Mouse (Mus musculus): ENCODE results near the gene Arhgef39.

The Arhgef39 gene

GRCm38 (mm10) chr4:43466872-43467271 lies 32.6 kb downstream of the Arhgef39 start:
- Histone ChIP-seq H3K36me3 (ENCODE audit: insufficient read depth, low read length) (no peaks in the 10 kb centered on the region), H3K4me3 (replicated peaks; ENCODE audit: low read length) (no peak overlapping the region), H3K4me1 (replicated peaks; ENCODE audit: low read depth, low read length) (no peaks in the 10 kb centered on the region), H3K9me3 (ENCODE audit: low read length) (no peaks in the 10 kb centered on the region), H3K27me3 (ENCODE audit: insufficient read depth, low read length) (peaks cover 2% of the 10 kb centered on the region)
- no peak for TF ChIP-seq POU5F1 (IDR thresholded peaks at IDR 0.05; ENCODE audit: borderline replicate concordance, low read length)
- no peak for TF ChIP-seq NANOG (IDR thresholded peaks at IDR 0.05; ENCODE audit: borderline replicate concordance, low read length)
- no peak for TF ChIP-seq CTCF (conservative IDR thresholded peaks at IDR 0.05; ENCODE audit: low read length)

GRCm38 (mm10) chr4:43465935-43466334 lies 33.6 kb downstream of the Arhgef39 start:
- peaks cover 2% of the 10 kb centered on the region for H3K27me3 ChIP-seq (ENCODE audit: insufficient read depth, low read length)
- H3K36me3 ChIP-seq (ENCODE audit: insufficient read depth, low read length), result no peaks in the 10 kb centered on the region
- no peaks in the 10 kb centered on the region for H3K4me1 ChIP-seq (replicated peaks; ENCODE audit: low read depth, low read length)
- no peak for TF ChIP-seq NANOG (IDR thresholded peaks at IDR 0.05; ENCODE audit: borderline replicate concordance, low read length)
- no peak for TF ChIP-seq CTCF (conservative IDR thresholded peaks at IDR 0.05; ENCODE audit: low read length)
- no peak for TF ChIP-seq POU5F1 (IDR thresholded peaks at IDR 0.05; ENCODE audit: borderline replicate concordance, low read length)
- H3K9me3 ChIP-seq (ENCODE audit: low read length), result no peaks in the 10 kb centered on the region
- no peak overlapping the region for H3K4me3 ChIP-seq (replicated peaks; ENCODE audit: low read length)

GRCm38 (mm10) chr4:43463102-43463501 lies 36.4 kb downstream of the Arhgef39 start:
- Histone ChIP-seq H3K27me3 (ENCODE audit: insufficient read depth, low read length) (peaks cover 10% of the 10 kb centered on the region; the same call in 1 of the 2 replicates), H3K36me3 (ENCODE audit: insufficient read depth, low read length) (no peaks in the 10 kb centered on the region), H3K9me3 (ENCODE audit: low read length) (peaks cover 8% of the 10 kb centered on the region), H3K4me1 (replicated peaks; ENCODE audit: low read depth, low read length) (no peaks in the 10 kb centered on the region), H3K4me3 (replicated peaks; ENCODE audit: low read length) (no peak overlapping the region)
- TF ChIP-seq POU5F1 (IDR thresholded peaks at IDR 0.05; ENCODE audit: borderline replicate concordance, low read length) (no peak), CTCF (conservative IDR thresholded peaks at IDR 0.05; ENCODE audit: low read length) (no peak), NANOG (IDR thresholded peaks at IDR 0.05; ENCODE audit: borderline replicate concordance, low read length) (no peak)

GRCm38 (mm10) chr4:43457124-43457523 lies 42.4 kb downstream of the Arhgef39 start:
- H3K4me1 ChIP-seq (replicated peaks; ENCODE audit: low read depth, low read length), result peaks cover 26% of the 10 kb centered on the region
- peaks cover 51% of the 10 kb centered on the region for H3K27me3 ChIP-seq (ENCODE audit: insufficient read depth, low read length)
- no peak overlapping the region for H3K4me3 ChIP-seq (replicated peaks; ENCODE audit: low read length)
- peaks cover 8% of the 10 kb centered on the region for H3K9me3 ChIP-seq (ENCODE audit: low read length)
- no peaks in the 10 kb centered on the region for H3K36me3 ChIP-seq (ENCODE audit: insufficient read depth, low read length)
- no peak for TF ChIP-seq NANOG (IDR thresholded peaks at IDR 0.05; ENCODE audit: borderline replicate concordance, low read length)
- TF ChIP-seq POU5F1 (IDR thresholded peaks at IDR 0.05; ENCODE audit: borderline replicate concordance, low read length), result no peak
- TF ChIP-seq CTCF (conservative IDR thresholded peaks at IDR 0.05; ENCODE audit: low read length), result no peak

- H3K27me3 ChIP-seq (ENCODE audit: insufficient read depth, low read length), result peaks cover 58% of the 10 kb centered on the region
- no peaks in the 10 kb centered on the region for H3K36me3 ChIP-seq (ENCODE audit: insufficient read depth, low read length)
- peaks cover 26% of the 10 kb centered on the region for H3K4me1 ChIP-seq (replicated peaks; ENCODE audit: low read depth, low read length)
- H3K4me3 ChIP-seq (replicated peaks; ENCODE audit: low read length), result no peak overlapping the region
- peaks cover 10% of the 10 kb centered on the region for H3K9me3 ChIP-seq (ENCODE audit: low read length)
- TF ChIP-seq NANOG (IDR thresholded peaks at IDR 0.05; ENCODE audit: borderline replicate concordance, low read length) (no peak), CTCF (conservative IDR thresholded peaks at IDR 0.05; ENCODE audit: low read length) (no peak), POU5F1 (IDR thresholded peaks at IDR 0.05; ENCODE audit: borderline replicate concordance, low read length) (no peak)
These were observed 43.0 kb downstream of the Arhgef39 start for GRCm38 (mm10) chr4:43456470-43456869.

GRCm38 (mm10) chr4:43454041-43454836 lies 45.3 kb downstream of the Arhgef39 start, which contains the start of gene Cd72:
Gene Cd72 (minus strand): TSS chr4:43454628.
- Histone ChIP-seq H3K4me3 (replicated peaks; ENCODE audit: low read length) (0 out of 2 replicates have a peak within 1 kb of the TSS, but pooled peaks have one; percentile 0), H3K4me1 (replicated peaks; ENCODE audit: low read depth, low read length) (peaks cover 26% of the 10 kb centered on the region), H3K27me3 (ENCODE audit: insufficient read depth, low read length) (peaks cover 65% of the 10 kb centered on the region), H3K36me3 (ENCODE audit: insufficient read depth, low read length) (no peaks in the 10 kb centered on the region), H3K9me3 (ENCODE audit: low read length) (peaks cover 6% of the 10 kb centered on the region; the same call in 1 of the 2 replicates)
- TF ChIP-seq POU5F1 (IDR thresholded peaks at IDR 0.05; ENCODE audit: borderline replicate concordance, low read length) (no peak), NANOG (IDR thresholded peaks at IDR 0.05; ENCODE audit: borderline replicate concordance, low read length) (no peak), CTCF (conservative IDR thresholded peaks at IDR 0.05; ENCODE audit: low read length) (no peak)

- H3K4me1 ChIP-seq (replicated peaks; ENCODE audit: low read depth, low read length), result peaks cover 26% of the 10 kb centered on the region
- H3K27me3 ChIP-seq (ENCODE audit: insufficient read depth, low read length), result peaks cover 64% of the 10 kb centered on the region
- peaks cover 6% of the 10 kb centered on the region; the same call in 1 of the 2 replicates for H3K9me3 ChIP-seq (ENCODE audit: low read length)
- no peaks in the 10 kb centered on the region for H3K36me3 ChIP-seq (ENCODE audit: insufficient read depth, low read length)
- no peak for TF ChIP-seq POU5F1 (IDR thresholded peaks at IDR 0.05; ENCODE audit: borderline replicate concordance, low read length)
- no peak for TF ChIP-seq CTCF (conservative IDR thresholded peaks at IDR 0.05; ENCODE audit: low read length)
- TF ChIP-seq NANOG (IDR thresholded peaks at IDR 0.05; ENCODE audit: borderline replicate concordance, low read length), result no peak
- H3K4me3 ChIP-seq (replicated peaks; ENCODE audit: low read length), result 0 out of 2 replicates have a peak overlapping the region, but pooled peaks have one; percentile 0
These were observed 46.1 kb downstream of the Arhgef39 start for GRCm38 (mm10) chr4:43453413-43453812.

GRCm38 (mm10) chr4:43452315-43452714 lies 47.2 kb downstream of the Arhgef39 start:
- Histone ChIP-seq H3K27me3 (ENCODE audit: insufficient read depth, low read length) (peaks cover 60% of the 10 kb centered on the region), H3K9me3 (ENCODE audit: low read length) (peaks cover 6% of the 10 kb centered on the region; the same call in 1 of the 2 replicates), H3K4me3 (replicated peaks; ENCODE audit: low read length) (no peak overlapping the region), H3K4me1 (replicated peaks; ENCODE audit: low read depth, low read length) (peaks cover 24% of the 10 kb centered on the region), H3K36me3 (ENCODE audit: insufficient read depth, low read length) (peaks cover 7% of the 10 kb centered on the region)
- TF ChIP-seq NANOG (IDR thresholded peaks at IDR 0.05; ENCODE audit: borderline replicate concordance, low read length), result no peak
- no peak for TF ChIP-seq POU5F1 (IDR thresholded peaks at IDR 0.05; ENCODE audit: borderline replicate concordance, low read length)
